Mouse (Mus musculus) brain, embryonic 14.5 days (tissue): ENCODE data around the gene Myl12a. TPM values are rescaled to one million over a fixed set of nuclear protein-coding genes. Genes with fewer than 3 reads are reported as not detected.

Experiments used
- DNase-seq: peaks from one replicate; pipeline ENCODE4 v3.0.0-alpha.2; 2011; ENCODE audit warnings: low read depth
- CTCF ChIP-seq: fragments of 200-500 bp; IDR thresholded peaks from 2 replicates; pipeline ENCODE4 v1.5.1; 2012; ENCODE audit warnings: inconsistent platforms, mild to moderate bottlenecking, moderate library complexity, borderline replicate concordance; ENCODE audit not compliant: insufficient read depth, insufficient read length; ENCODE audit errors: extremely low read depth
- POLR2A ChIP-seq: fragments of 200-500 bp; IDR thresholded peaks from 2 replicates; pipeline ENCODE4 v1.6.1; 2012; ENCODE audit warnings: mild to moderate bottlenecking, inconsistent platforms, borderline replicate concordance; ENCODE audit not compliant: poor library complexity, insufficient read depth, insufficient read length, severe bottlenecking; ENCODE audit errors: extremely low read depth
- polyA plus RNA-seq: library from polyadenylated mRNA; depleted of rRNA; stranded (reverse); fragments of >200 nt; gene quantifications from 2 replicates; pipeline ENCODE4 v1.2.3, GENCODE M21; 2012

Gene Myl12a
- polyA plus RNA-seq, 1 experiment: 83.0 TPM

- no peak for DNase-seq
- TF ChIP-seq POLR2A: no peak
- no peak for TF ChIP-seq CTCF
Observed at GRCm38 (mm10) chr17:71025922-71026321, 23.2 kb upstream of the Myl12a start.

- DNase-seq: no peak
- TF ChIP-seq CTCF (no peak), POLR2A (no peak)
Observed at GRCm38 (mm10) chr17:71024071-71024470, 21.4 kb upstream of the Myl12a start.

GRCm38 (mm10) chr17:71022841-71023240 is 20.2 kb upstream of the Myl12a start:
- no peak for TF ChIP-seq CTCF
- no peak for DNase-seq

GRCm38 (mm10) chr17:71019860-71020259 is 17.2 kb upstream of the Myl12a start:
- TF ChIP-seq POLR2A (no peak), CTCF (no peak)
- no peak for DNase-seq

- no peak for TF ChIP-seq POLR2A
- no peak for TF ChIP-seq CTCF
- no peak for DNase-seq
Observed at GRCm38 (mm10) chr17:71019309-71019655, 16.6 kb upstream of the Myl12a start.

- no peak for DNase-seq
- TF ChIP-seq CTCF: no peak
- TF ChIP-seq POLR2A: no peak
Observed at GRCm38 (mm10) chr17:71018616-71019308, 16.1 kb upstream of the Myl12a start.

- TF ChIP-seq CTCF (no peak), POLR2A (no peak)
- no peak for DNase-seq
Observed at GRCm38 (mm10) chr17:71018151-71018550, 15.5 kb upstream of the Myl12a start.

GRCm38 (mm10) chr17:71017457-71017998 is 14.8 kb upstream of the Myl12a start:
- TF ChIP-seq CTCF: no peak
- no peak for TF ChIP-seq POLR2A

GRCm38 (mm10) chr17:71014911-71015310 is 12.2 kb upstream of the Myl12a start:
- no peak for TF ChIP-seq POLR2A
- no peak for TF ChIP-seq CTCF
- DNase-seq: no peak

More at GRCm38 (mm10) chr17:71017457-71017998, 14.8 kb upstream of the Myl12a start:
- no peak for DNase-seq

GRCm38 (mm10) chr17:71013105-71013504 is 10.4 kb upstream of the Myl12a start:
- DNase-seq: no peak
- TF ChIP-seq POLR2A (no peak), CTCF (no peak)

GRCm38 (mm10) chr17:71011931-71012662 is 9.4 kb upstream of the Myl12a start:
- no peak for DNase-seq
- TF ChIP-seq POLR2A (no peak), CTCF (no peak)

GRCm38 (mm10) chr17:71010646-71011242 is 8.1 kb upstream of the Myl12a start:
- TF ChIP-seq CTCF: no peak
- TF ChIP-seq POLR2A: no peak
- DNase-seq: no peak

GRCm38 (mm10) chr17:71009751-71010150 is 7.1 kb upstream of the Myl12a start:
- TF ChIP-seq POLR2A (no peak), CTCF (no peak)
- DNase-seq: no peak
